Mouse (Mus musculus): ENCODE results near the gene Skp1a.

Skp1a gene

DNA sequence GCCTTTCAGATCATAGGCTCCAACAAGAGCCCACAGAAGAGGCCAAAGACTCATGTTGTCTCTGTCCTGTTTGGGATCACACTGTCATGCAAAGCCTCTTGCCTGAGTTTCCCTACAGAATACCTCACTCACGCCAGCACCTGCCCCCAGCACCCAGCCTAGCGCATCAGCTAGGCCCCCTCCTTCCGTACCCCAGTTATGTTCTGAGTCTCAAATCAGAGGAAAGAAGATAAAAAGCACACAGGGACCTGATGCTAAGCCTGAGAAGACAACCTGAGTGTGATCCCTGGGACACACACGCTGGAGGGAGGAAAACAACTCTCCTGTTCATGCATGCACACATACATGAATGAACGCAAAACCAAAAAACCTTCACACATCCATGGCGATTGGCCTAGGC, 47.2 kb downstream of the Skp1a start:
- DNase-seq: no peak

DNA sequence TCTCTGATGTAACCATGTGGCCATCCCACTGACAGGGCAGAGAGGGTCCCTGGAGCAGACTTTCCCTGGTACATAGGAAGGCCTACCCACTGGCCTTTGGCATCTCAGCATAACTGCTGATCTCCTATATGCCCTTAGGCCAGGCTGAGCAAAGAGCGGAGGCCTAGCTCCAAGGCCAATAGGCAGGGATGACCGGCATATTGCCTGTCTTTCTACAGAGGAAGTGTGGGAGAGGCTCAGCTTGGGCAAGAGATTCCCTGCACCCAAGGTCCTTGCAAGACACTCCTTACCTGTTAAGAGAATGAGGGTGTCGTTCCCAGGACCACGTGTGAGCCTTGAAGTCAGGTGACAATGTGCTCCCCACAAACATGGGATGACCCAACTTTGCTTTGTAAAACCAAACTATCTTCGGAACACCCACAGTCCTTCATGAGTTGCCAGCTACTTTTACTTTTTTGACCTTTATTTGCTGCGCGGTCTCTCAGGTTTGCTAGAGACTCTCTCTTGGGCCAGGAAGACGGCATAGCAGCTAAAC, 47.9 kb downstream of the Skp1a start:
- no peak for DNase-seq

DNA sequence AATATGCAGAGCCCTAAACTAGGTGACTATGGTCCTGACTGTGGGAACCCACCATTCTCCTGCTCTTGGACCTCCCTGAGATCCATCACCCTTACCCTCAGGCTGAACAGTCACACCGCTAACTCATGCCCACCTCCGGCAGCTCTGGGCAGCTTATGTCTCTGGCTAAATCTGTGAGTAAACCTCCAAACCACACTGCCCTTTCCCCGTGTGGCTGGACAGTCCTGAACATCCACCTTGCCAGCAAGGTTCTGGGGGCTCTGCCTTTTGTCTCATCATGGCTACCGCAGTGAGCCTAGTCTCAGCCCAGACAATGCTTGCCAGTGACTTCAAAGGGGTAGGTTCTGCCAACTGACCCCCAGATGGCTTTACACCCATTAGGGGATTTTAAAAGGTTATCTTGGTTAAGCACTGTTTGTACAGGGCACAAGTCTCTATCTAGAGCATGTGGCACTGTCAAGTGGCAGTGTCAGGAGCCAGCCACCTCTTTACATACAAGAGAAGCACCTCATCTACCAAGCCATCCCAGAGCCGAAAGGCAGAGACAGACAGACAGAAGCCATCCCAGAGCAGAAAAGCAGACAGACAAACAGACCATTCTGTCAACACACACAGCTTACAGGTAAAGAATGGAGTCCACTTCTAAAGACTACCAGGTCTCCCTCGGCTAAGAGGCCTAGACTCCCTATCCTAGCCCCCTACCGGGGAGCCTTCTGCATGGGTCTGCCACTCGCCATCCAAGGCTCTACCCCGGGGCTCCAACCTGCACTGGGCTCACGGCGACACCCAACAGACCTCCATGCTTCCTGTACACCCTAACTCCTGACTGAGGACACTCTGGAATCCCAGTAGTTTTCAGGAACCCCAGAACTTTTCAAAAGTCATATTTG, 49.0 kb downstream of the Skp1a start:
- DNase-seq: no peak

DNA sequence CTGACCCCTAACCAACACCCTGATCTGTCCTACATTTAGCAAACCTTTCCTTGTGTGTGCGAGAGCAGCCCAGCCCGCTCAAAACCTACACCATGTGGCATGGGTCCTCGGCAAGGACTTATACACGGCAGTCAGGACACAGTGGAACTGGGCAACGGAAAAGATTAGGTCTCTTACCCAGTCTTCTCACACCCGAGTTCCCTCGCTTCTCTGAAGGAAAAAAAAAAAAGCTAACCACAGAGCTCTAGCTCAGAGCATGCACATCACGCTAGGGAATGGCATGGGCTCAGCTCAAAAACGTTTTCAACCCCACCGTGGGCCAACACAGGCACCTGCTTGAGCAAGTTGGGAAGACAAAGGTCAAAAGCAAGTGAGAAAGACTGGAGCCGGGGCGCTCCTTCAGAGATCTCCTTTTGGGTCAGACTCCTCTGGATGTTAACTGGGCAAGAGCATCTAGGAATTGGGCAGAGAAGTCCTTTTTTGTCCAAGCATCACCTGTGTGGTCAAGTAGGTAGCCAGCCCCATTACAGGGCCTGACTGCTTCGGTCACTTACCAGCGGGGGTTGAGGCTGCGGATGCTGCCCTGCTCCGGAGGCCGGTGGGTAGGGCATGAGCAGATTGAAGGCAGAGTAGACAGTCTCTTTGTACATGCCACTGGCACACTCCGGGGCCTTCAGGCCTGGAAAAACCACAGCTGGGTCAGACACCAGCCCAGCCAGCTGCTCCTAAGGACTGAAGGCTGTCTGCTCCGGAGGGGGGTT, 50.0 kb downstream of the Skp1a start:
- no peak for DNase-seq

DNA sequence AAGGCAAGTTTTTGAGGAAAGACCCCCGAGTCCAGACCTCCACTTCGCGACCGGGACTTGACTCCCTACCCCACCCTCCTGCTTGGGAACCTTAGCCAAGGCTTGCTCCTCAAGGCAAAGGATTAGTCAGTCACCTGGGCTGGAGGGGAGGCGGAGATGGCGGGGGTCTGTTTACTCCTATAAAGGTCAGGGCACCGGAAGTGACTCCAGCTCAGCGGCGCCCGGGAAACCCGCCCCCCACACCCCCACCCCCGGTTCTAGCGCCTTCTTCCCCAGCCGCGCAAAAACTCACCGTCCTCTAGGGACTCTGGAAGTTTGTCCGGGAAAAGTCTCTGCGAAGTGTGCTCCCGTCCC, 50.6 kb downstream of the Skp1a start:
- DNase-seq: no peak

DNA sequence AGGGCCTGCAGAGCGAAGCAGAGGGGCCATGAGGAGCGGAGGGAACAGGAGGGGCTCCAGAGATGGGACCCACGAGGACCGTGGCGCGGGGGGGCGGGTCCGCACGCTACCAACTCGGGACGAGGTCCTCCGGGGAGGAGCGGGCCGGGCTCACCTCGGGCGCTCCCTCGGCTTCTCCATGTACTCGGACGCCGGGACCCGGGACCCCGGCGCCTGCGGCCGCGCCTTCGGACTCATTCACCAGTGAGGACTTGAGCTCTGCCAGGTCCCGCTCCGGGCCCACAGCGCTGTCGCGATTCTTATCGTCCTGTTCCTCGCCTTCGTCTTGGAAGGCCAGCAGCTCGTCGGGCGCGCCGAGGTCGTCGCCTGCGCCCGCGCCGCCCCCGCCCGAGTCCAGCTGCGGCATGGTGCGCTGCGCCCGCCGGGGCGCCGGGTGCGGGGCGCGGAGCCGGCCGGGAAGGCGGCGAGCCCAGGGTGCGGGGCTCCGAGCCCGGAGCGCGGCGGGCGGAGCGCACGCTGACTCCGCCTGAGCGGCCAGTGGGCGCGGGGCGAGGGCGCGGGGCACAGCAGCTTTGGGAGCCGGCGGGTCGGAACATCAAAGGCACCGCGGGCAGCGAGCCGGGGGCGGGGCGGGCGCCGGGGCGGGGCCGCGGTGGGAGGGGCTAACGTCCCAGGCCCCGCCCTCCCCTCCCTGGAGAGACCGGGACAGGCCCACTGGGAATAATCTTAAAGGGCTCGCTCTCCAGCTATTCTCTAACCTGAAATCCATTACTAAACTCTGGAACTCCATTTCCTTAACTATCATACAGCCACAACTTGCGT, 51.2 kb downstream of the Skp1a start, which contains the start of gene Tcf7:
Gene Tcf7, minus strand, starts transcription at position 241 of the 822 bp plus-strand sequence.
- DNase-seq: peak; percentile 79

DNA sequence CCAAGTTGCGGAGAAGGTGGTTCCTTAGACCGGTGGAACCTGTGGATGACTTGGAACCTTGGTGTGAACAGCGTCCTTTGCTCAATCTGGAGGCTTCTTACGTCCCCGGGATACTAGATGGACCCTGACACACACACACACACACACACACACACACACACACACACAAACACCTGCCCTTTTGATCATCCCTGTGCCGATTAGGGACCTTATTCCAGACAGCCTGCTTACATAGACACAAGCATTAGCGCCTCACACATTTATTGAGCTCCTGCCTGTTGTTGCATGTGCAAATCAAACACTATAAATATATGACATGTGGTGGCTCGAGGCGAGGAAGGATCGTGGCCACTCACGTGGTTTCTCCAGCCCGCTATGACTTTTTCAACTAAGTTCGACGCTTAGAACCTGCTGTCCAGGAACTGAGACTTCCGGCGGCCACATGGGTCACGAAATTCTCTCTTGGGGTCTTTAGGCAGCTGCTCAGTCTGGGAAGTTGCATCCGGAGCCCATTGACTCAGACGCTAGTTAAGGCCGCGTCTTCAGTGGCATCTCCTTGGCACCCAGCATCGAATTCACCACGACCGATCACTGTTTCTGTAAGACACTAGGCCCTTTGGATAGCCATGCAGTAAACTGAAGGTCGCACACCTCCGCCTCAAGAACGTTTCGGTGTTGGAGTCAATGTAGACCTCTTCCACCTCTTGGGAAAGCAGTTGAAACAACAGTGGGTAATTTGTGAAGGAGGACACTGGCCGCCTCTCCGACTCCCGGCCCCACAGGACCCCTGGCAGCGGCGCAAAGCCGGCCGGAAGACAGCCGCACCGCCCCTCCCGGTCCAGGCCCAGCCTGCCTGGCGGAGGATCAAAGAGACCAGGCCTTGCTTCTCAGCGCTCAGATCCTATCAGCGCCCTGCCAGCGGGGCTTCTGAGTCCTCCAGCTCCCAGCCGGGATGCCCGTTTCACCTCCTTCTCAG, 52.1 kb downstream of the Skp1a start:
- DNase-seq: peak; percentile 85

DNA sequence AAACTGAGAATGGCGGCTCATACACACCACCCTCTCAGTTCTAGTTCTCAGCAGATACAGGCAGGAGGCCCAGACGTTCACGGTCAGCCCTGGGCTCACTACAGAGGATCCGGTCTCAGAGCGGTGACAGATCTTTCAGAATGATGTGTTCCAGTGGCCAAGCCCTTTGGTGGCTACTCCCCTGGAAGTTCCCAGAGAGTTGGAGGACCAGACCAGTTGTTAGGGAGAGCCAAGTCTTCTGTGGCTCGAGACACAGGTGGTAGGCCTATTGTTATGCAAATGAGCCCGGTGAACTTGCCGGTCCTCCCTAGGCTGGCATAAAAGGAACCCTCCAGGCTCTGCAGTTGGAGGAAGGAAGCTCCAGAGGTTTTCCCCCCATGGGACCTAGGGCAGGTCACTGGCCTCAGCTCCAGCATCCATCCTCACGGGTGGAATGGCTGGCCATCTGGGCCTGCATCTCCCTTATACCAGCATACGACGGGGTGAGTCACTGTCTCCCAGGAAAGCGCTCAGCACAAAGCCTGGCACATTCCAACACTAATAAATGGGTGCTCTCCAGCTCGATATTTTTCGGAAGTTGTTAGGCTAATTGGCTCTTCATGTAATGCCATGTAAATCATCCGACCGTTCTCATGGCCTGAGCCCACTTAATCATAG, 54.6 kb downstream of the Skp1a start:
- no peak for DNase-seq

DNA sequence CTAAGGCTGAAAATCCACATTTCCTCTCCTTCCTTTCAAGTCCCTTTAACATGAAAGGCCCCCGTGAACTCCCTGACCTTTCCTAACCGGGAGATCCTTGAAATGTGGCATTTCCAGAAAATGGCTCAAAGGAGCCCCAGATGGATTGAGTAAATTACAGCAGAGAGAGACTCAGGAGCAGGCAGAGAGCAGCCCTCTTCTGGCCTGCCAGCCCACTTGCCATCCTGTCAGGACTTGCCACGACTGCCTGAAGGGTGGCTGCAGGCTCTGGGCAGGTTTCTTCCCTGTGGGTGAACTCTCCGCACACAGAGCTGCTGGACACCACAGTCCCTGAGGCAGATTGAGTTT, 55.1 kb downstream of the Skp1a start:
- DNase-seq: no peak

DNA sequence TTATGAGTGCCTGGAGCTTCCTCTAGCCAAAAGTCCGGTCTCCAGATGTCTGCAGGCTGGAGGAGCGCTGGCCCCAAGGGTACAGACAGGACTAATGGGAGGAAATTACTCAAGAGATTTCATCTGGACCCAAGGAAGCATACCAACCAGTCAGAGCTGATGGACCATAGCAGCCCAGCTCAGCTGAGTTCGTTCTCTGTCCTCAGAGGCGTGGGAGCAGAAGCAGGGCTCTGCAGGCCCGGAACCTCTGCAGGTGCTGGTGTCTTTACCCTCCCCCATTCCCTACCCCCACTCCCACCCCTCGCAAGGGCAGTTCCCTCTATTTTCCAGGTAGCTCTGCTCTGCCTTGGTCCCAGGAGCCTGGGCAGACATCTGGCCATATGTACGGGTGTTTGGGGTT, 60.6 kb downstream of the Skp1a start:
- DNase-seq: no peak

DNA sequence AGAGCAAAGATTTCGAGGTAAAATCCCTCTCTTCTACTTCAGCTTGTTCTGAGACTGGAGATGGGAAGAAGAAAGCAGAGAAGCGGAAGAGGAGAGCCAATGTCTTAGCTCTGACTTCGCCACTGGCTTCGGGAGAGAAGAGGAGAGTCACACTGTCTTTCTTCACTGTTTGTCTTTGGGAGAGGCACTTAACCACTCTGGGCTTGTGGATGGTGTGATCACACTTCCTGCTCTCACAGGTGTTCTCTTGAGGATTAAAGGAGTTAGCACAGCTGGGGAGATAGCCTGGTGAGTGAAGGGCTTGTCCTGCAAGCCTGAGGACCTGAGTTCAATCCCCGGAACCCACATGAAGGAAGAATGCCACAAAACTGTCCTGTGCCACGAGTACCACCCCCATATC, 61.1 kb downstream of the Skp1a start:
- DNase-seq: no peak

DNA sequence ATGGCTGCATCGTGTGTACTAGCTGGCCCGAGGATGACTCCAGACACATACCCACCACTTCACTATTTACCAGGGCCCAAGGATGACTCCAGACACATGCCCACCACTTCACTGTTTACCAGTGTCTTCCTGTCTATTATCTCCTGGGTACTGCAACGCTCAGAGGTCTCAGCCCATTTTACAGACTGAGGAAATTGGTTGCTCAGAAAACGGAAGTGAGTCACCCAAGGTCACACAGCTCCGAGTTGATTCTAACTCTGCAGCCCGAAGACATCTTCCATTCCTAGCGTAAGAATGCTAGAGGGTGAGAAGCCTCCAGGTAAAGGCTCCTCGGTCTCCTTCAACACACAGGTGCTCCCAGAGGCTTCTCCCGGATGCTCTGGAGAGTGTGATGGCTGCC, 62.3 kb downstream of the Skp1a start:
- no peak for DNase-seq

Data from lung, postnatal 14 days (tissue).